Mouse (Mus musculus) G1E (cell line): ENCODE results near the gene Kdelr2. TPM values are rescaled to one million over a fixed set of nuclear protein-coding genes. Genes with fewer than 3 reads are reported as not detected.

ENCODE experiments used
- ATAC-seq: 2 replicates; pipeline ENCODE4 v1.8.0; 2016; ENCODE audit warnings: mild to moderate bottlenecking; ENCODE audit not compliant: insufficient number of reproducible peaks, poor library complexity, low FRiP score, severe bottlenecking; ENCODE audit errors: extremely low read depth
- DNase-seq: peaks from one replicate; pipeline ENCODE4 v3.0.0; 2012; ENCODE audit warnings: low spot score
- H3K27me3 ChIP-seq: 2 replicates; pipeline ENCODE4 v1.6.1; 2012; ENCODE audit warnings: mild to moderate bottlenecking, low read length, inconsistent platforms; ENCODE audit not compliant: insufficient read depth
- H3K36me3 ChIP-seq: replicated peaks from 2 replicates; pipeline ENCODE3; 2012; ENCODE audit warnings: mild to moderate bottlenecking, inconsistent platforms
- H3K4me1 ChIP-seq: 2 replicates; pipeline ENCODE4 v1.6.1; 2012; ENCODE audit warnings: low read depth, low read length, inconsistent platforms, mixed read lengths; ENCODE audit not compliant: insufficient read depth
- H3K4me3 ChIP-seq: 2 replicates; pipeline ENCODE4 v1.5.1; 2012; ENCODE audit warnings: low read depth, mild to moderate bottlenecking, inconsistent platforms, low read length, moderate library complexity, mixed read lengths
- H3K9me3 ChIP-seq: replicated peaks from 2 replicates; pipeline ENCODE4 v1.6.1; 2012; ENCODE audit warnings: inconsistent platforms
- CTCF ChIP-seq: IDR thresholded peaks from 2 replicates; pipeline ENCODE4 v1.5.1; 2012; ENCODE audit warnings: low read depth, low read length, inconsistent platforms, mixed read lengths
- GATA1 ChIP-seq: IDR thresholded peaks from 2 replicates; pipeline ENCODE4 v1.6.1; 2012; ENCODE audit warnings: borderline replicate concordance, low read length, inconsistent platforms, mixed read lengths
- GATA2 ChIP-seq: IDR thresholded peaks from 2 replicates; pipeline ENCODE4 v1.6.1; 2012; ENCODE audit warnings: low read depth, low read length, inconsistent platforms, borderline replicate concordance
- POLR2AphosphoS5 ChIP-seq: IDR thresholded peaks from 2 replicates; pipeline ENCODE4 v1.6.1; 2012; ENCODE audit warnings: low read depth, low read length, inconsistent platforms; ENCODE audit not compliant: insufficient replicate concordance
- TAL1 ChIP-seq: conservative IDR thresholded peaks from 2 replicates; pipeline ENCODE4 v1.6.1; 2012; ENCODE audit warnings: low read depth, low read length, inconsistent platforms, mixed read lengths
- polyA plus RNA-seq: library from polyadenylated mRNA; stranded (reverse); fragments of >175 nt; gene quantifications from 2 replicates; pipeline ENCODE4 v1.2.3, GENCODE M21; 2012
- total RNA-seq, 2 experiments: library from RNA; stranded (forward) in 1 of 2; stranded (reverse) in 1 of 2; fragments of 200-1000 nt in 1 of 2; fragments of >200 nt in 1 of 2; fragmentation: Nextera tagmentation in 1 of 2; gene quantifications; 2 replicates each; pipeline ENCODE4 v1.2.3; 2014 to 2017

Kdelr2 gene
- total and polyA plus RNA-seq, 3 experiments = 43.7 to 75.3 (median 59.7) TPM

GRCm38 (mm10) chr5:143361428-143361827 lies 42.2 kb upstream of the Kdelr2 start:
- no peak for DNase-seq
- Histone ChIP-seq H3K36me3 (no peaks in the 10 kb centered on the region), H3K4me3 (no peak overlapping the region), H3K27me3 (peaks cover 28% of the 10 kb centered on the region), H3K4me1 (peaks cover 6% of the 10 kb centered on the region; the same call in 1 of the 2 replicates), H3K9me3 (no peaks in the 10 kb centered on the region)
- TF ChIP-seq TAL1 = no peak
- no peak for TF ChIP-seq POLR2AphosphoS5
- TF ChIP-seq GATA1 = no peak
- no peak for TF ChIP-seq GATA2
- no peak for TF ChIP-seq CTCF
- ATAC-seq = no peak

- DNase-seq = no peak
- Histone ChIP-seq H3K4me3 (no peak overlapping the region), H3K4me1 (peaks cover 9% of the 10 kb centered on the region; the same call in 1 of the 2 replicates), H3K27me3 (peaks cover 30% of the 10 kb centered on the region), H3K9me3 (no peaks in the 10 kb centered on the region), H3K36me3 (no peaks in the 10 kb centered on the region)
- no peak for ATAC-seq
- TF ChIP-seq CTCF = no peak
- no peak for TF ChIP-seq GATA1
- no peak for TF ChIP-seq POLR2AphosphoS5
- TF ChIP-seq TAL1 = no peak
- TF ChIP-seq GATA2 = no peak
Measured at GRCm38 (mm10) chr5:143363678-143364615, 39.7 kb upstream of the Kdelr2 start.

- Histone ChIP-seq H3K9me3 (no peaks in the 10 kb centered on the region), H3K27me3 (peaks cover 38% of the 10 kb centered on the region), H3K4me3 (no peak overlapping the region), H3K36me3 (no peaks in the 10 kb centered on the region), H3K4me1 (peaks cover 11% of the 10 kb centered on the region; the same call in 1 of the 2 replicates)
- ATAC-seq (no peak), DNase-seq (no peak)
- no peak for TF ChIP-seq CTCF
- no peak for TF ChIP-seq POLR2AphosphoS5
- TF ChIP-seq GATA1 = no peak
- TF ChIP-seq GATA2 = no peak
- TF ChIP-seq TAL1 = no peak
Measured at GRCm38 (mm10) chr5:143367931-143368330, 35.7 kb upstream of the Kdelr2 start.

- DNase-seq = no peak
- TF ChIP-seq CTCF = no peak
- no peak for TF ChIP-seq GATA1
- no peak for TF ChIP-seq TAL1
- TF ChIP-seq POLR2AphosphoS5 = no peak
- no peak for TF ChIP-seq GATA2
- H3K27me3 ChIP-seq = peaks cover 33% of the 10 kb centered on the region
- H3K36me3 ChIP-seq = no peaks in the 10 kb centered on the region
- ATAC-seq = no peak
- peaks cover 11% of the 10 kb centered on the region; the same call in 1 of the 2 replicates for H3K4me1 ChIP-seq
- no peaks in the 10 kb centered on the region for H3K9me3 ChIP-seq
- H3K4me3 ChIP-seq = no peak overlapping the region
Measured at GRCm38 (mm10) chr5:143369611-143370255, 33.9 kb upstream of the Kdelr2 start.

- TF ChIP-seq TAL1 (no peak), CTCF (no peak), GATA2 (no peak), GATA1 (no peak), POLR2AphosphoS5 (no peak)
- Histone ChIP-seq H3K4me3 (no peak overlapping the region), H3K9me3 (no peaks in the 10 kb centered on the region), H3K27me3 (peaks cover 28% of the 10 kb centered on the region; the same call in 1 of the 2 replicates), H3K36me3 (no peaks in the 10 kb centered on the region), H3K4me1 (peaks cover 17% of the 10 kb centered on the region; the same call in 1 of the 2 replicates)
- ATAC-seq (no peak), DNase-seq (no peak)
Measured at GRCm38 (mm10) chr5:143370416-143371145, 33.1 kb upstream of the Kdelr2 start.

- H3K36me3 ChIP-seq = no peaks in the 10 kb centered on the region
- H3K4me1 ChIP-seq = peaks cover 13% of the 10 kb centered on the region; the same call in 1 of the 2 replicates
- ATAC-seq (no peak), DNase-seq (no peak)
- TF ChIP-seq TAL1 (no peak), GATA2 (no peak), POLR2AphosphoS5 (no peak), CTCF (no peak), GATA1 (no peak)
- H3K27me3 ChIP-seq = peaks cover 24% of the 10 kb centered on the region; the same call in 1 of the 2 replicates
- H3K4me3 ChIP-seq = no peak overlapping the region
- peaks cover under 1% of the 10 kb centered on the region for H3K9me3 ChIP-seq
Measured at GRCm38 (mm10) chr5:143371146-143371510, 32.5 kb upstream of the Kdelr2 start.
